Mouse (Mus musculus): ENCODE measurements around the gene Ndufb4. TPM values are rescaled to one million over a fixed set of nuclear protein-coding genes. Genes with fewer than 3 reads are reported as not detected.

Gene Ndufb4
- polyA plus RNA-seq, 1 experiment from 2014 or later: 73.0 TPM

GRCm38 (mm10) chr16:37689251-37689926 lies 35.1 kb upstream of the Ndufb4 start:
- H3K9ac ChIP-seq (replicated peaks; ENCODE audit: low read depth, low read length): no peak overlapping the region
- no peak overlapping the region for H3K4me2 ChIP-seq (ENCODE audit: low read depth, low read length)
- H3K4me3 ChIP-seq (ENCODE audit: low read depth, low read length): no peak overlapping the region
- no peaks in the 10 kb centered on the region for H3K27me3 ChIP-seq (ENCODE audit: control insufficient read depth, insufficient read depth, low read length)
- ATAC-seq (ENCODE audit: low read depth): no peak
- no peaks in the 10 kb centered on the region for H3K36me3 ChIP-seq (ENCODE audit: control insufficient read depth, insufficient read depth, low read length)
- H3K9me3 ChIP-seq (ENCODE audit: control insufficient read depth, low read length): no peaks in the 10 kb centered on the region
- H3K27ac ChIP-seq (ENCODE audit: low read depth, low read length): no peak overlapping the region
- WGBS: 84% methylated on average over 8 of the region's 8 CpGs
- H3K4me1 ChIP-seq (ENCODE audit: control insufficient read depth, insufficient read depth, low read length): peaks cover 6% of the 10 kb centered on the region; the same call in 1 of the 2 replicates

GRCm38 (mm10) chr16:37688181-37688580 lies 33.9 kb upstream of the Ndufb4 start:
- H3K9ac ChIP-seq (replicated peaks; ENCODE audit: low read depth, low read length): no peak overlapping the region
- ATAC-seq (ENCODE audit: low read depth): no peak
- no peak overlapping the region for H3K27ac ChIP-seq (ENCODE audit: low read depth, low read length)
- H3K4me3 ChIP-seq (ENCODE audit: low read depth, low read length): no peak overlapping the region
- 84% methylated on average over 2 of the region's 2 CpGs for WGBS
- no peaks in the 10 kb centered on the region for H3K36me3 ChIP-seq (ENCODE audit: control insufficient read depth, insufficient read depth, low read length)
- H3K4me1 ChIP-seq (ENCODE audit: control insufficient read depth, insufficient read depth, low read length): peaks cover 15% of the 10 kb centered on the region; the same call in 1 of the 2 replicates
- H3K9me3 ChIP-seq (ENCODE audit: control insufficient read depth, low read length): no peaks in the 10 kb centered on the region
- no peak overlapping the region for H3K4me2 ChIP-seq (ENCODE audit: low read depth, low read length)
- no peaks in the 10 kb centered on the region for H3K27me3 ChIP-seq (ENCODE audit: control insufficient read depth, insufficient read depth, low read length)

- no peak overlapping the region for H3K4me2 ChIP-seq (ENCODE audit: low read depth, low read length)
- no peak overlapping the region for H3K9ac ChIP-seq (replicated peaks; ENCODE audit: low read depth, low read length)
- no peak for ATAC-seq (ENCODE audit: low read depth)
- H3K27me3 ChIP-seq (ENCODE audit: control insufficient read depth, insufficient read depth, low read length): no peaks in the 10 kb centered on the region
- no peaks in the 10 kb centered on the region for H3K36me3 ChIP-seq (ENCODE audit: control insufficient read depth, insufficient read depth, low read length)
- H3K9me3 ChIP-seq (ENCODE audit: control insufficient read depth, low read length): no peaks in the 10 kb centered on the region
- peaks cover 15% of the 10 kb centered on the region; the same call in 1 of the 2 replicates for H3K4me1 ChIP-seq (ENCODE audit: control insufficient read depth, insufficient read depth, low read length)
- no peak overlapping the region for H3K27ac ChIP-seq (ENCODE audit: low read depth, low read length)
- no peak overlapping the region for H3K4me3 ChIP-seq (ENCODE audit: low read depth, low read length)
- 75% methylated on average over 14 of the region's 14 CpGs for WGBS
These were observed 33.2 kb upstream of the Ndufb4 start for GRCm38 (mm10) chr16:37687301-37687980.

DNA sequence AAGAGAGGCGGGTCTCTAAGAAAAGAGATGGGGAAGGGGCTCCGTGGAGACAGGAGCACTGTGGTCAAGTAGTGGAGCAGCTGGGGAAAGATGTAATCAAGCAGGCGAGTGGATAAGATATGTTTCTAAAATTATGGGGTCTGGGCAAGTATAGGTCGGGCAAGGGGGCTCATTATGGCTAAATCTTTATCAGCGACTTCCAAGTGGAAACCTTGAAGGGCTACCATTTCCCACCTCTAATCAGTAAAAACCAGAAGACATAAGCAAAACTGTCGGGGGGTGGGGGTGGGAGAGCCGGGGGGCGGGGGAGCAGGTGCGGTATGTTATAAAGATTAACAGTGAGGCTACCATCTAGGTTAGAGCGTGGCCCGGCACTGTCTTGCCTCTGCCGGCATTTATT lies 32.6 kb upstream of the Ndufb4 start:
- Histone ChIP-seq H3K9ac (replicated peaks; ENCODE audit: low read depth, low read length) (no peak overlapping the region), H3K4me2 (ENCODE audit: low read depth, low read length) (no peak overlapping the region), H3K27me3 (ENCODE audit: control insufficient read depth, insufficient read depth, low read length) (no peaks in the 10 kb centered on the region), H3K9me3 (ENCODE audit: control insufficient read depth, low read length) (no peaks in the 10 kb centered on the region), H3K27ac (ENCODE audit: low read depth, low read length) (no peak overlapping the region), H3K4me3 (ENCODE audit: low read depth, low read length) (no peak overlapping the region), H3K4me1 (ENCODE audit: control insufficient read depth, insufficient read depth, low read length) (peaks cover 19% of the 10 kb centered on the region; the same call in 1 of the 2 replicates), H3K36me3 (ENCODE audit: control insufficient read depth, insufficient read depth, low read length) (no peaks in the 10 kb centered on the region)
- WGBS: 63% methylated on average over 12 of the region's 12 CpGs
- ATAC-seq (ENCODE audit: low read depth): no peak

DNA sequence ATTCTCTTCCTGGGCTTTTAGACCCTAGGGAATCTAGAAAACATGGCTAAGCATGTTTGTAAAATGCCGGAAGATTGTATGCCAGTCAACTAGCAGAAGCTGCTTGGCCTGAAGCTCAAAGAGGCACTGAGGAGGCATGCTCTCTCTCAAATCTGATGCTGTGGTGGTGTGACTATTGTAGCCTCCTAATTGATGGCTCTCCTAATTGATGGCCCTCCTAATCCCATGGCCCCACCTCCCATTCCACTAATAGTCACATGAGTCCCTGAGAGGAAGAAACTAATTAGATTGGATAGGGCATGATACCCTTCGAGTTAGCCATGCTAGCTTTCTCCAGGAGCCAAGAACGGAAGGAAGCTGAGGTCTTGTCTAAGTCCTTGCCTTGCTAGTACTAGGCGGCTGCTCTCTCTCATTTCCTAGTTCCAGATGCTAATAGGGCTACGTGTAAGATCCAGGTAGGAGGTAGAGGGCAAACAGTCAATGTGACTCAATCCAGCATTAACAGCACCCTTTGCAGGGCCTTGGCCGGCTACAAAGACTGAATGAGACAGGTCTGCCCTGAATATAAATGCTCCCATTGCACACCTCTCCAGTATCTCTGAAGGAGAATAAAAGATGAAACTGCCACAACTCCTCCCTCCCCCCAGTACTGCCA lies 31.8 kb upstream of the Ndufb4 start:
- Histone ChIP-seq H3K27ac (ENCODE audit: low read depth, low read length) (0 out of 2 replicates have a peak overlapping the region, but pooled peaks have one; percentile 12), H3K9ac (replicated peaks; ENCODE audit: low read depth, low read length) (no peak overlapping the region), H3K27me3 (ENCODE audit: control insufficient read depth, insufficient read depth, low read length) (no peaks in the 10 kb centered on the region), H3K4me3 (ENCODE audit: low read depth, low read length) (no peak overlapping the region), H3K4me1 (ENCODE audit: control insufficient read depth, insufficient read depth, low read length) (peaks cover 19% of the 10 kb centered on the region; the same call in 1 of the 2 replicates), H3K4me2 (ENCODE audit: low read depth, low read length) (no peak overlapping the region), H3K36me3 (ENCODE audit: control insufficient read depth, insufficient read depth, low read length) (no peaks in the 10 kb centered on the region), H3K9me3 (ENCODE audit: control insufficient read depth, low read length) (no peaks in the 10 kb centered on the region)
- ATAC-seq (ENCODE audit: low read depth): no peak
- 54% methylated on average over 6 of the region's 6 CpGs for WGBS

- Histone ChIP-seq H3K4me3 (ENCODE audit: low read depth, low read length) (peak overlapping the region; percentile 33), H3K27ac (ENCODE audit: low read depth, low read length) (peak overlapping the region; percentile 85), H3K4me2 (ENCODE audit: low read depth, low read length) (peak overlapping the region; percentile 50), H3K9me3 (ENCODE audit: control insufficient read depth, low read length) (no peaks in the 10 kb centered on the region), H3K36me3 (ENCODE audit: control insufficient read depth, insufficient read depth, low read length) (no peaks in the 10 kb centered on the region), H3K9ac (replicated peaks; ENCODE audit: low read depth, low read length) (peak overlapping the region; percentile 64), H3K4me1 (ENCODE audit: control insufficient read depth, insufficient read depth, low read length) (peaks cover 19% of the 10 kb centered on the region; the same call in 1 of the 2 replicates), H3K27me3 (ENCODE audit: control insufficient read depth, insufficient read depth, low read length) (no peaks in the 10 kb centered on the region)
- ATAC-seq (ENCODE audit: low read depth): peak; percentile 20; the same call in 1 of the 2 replicates
- 1% methylated on average over 25 of the region's 25 CpGs for WGBS
These were observed 30.6 kb upstream of the Ndufb4 start for GRCm38 (mm10) chr16:37684634-37685441.

GRCm38 (mm10) chr16:37684259-37684633 lies 30.0 kb upstream of the Ndufb4 start:
- 26% methylated on average over 8 of the region's 8 CpGs for WGBS
- Histone ChIP-seq H3K27ac (ENCODE audit: low read depth, low read length) (peak overlapping the region; percentile 75), H3K4me2 (ENCODE audit: low read depth, low read length) (peak overlapping the region; percentile 50; the same call in 1 of the 2 replicates), H3K36me3 (ENCODE audit: control insufficient read depth, insufficient read depth, low read length) (no peaks in the 10 kb centered on the region), H3K9me3 (ENCODE audit: control insufficient read depth, low read length) (no peaks in the 10 kb centered on the region), H3K4me3 (ENCODE audit: low read depth, low read length) (peak overlapping the region; percentile 33; the same call in 1 of the 2 replicates), H3K27me3 (ENCODE audit: control insufficient read depth, insufficient read depth, low read length) (no peaks in the 10 kb centered on the region), H3K9ac (replicated peaks; ENCODE audit: low read depth, low read length) (peak overlapping the region; percentile 64; the same call in 1 of the 2 replicates), H3K4me1 (ENCODE audit: control insufficient read depth, insufficient read depth, low read length) (peaks cover 19% of the 10 kb centered on the region; the same call in 1 of the 2 replicates)
- no peak for ATAC-seq (ENCODE audit: low read depth)
